Mouse (Mus musculus): ENCODE results near the gene Zfp687.

GRCm38 (mm10) chr3:95041625-95042024 is 26.4 kb upstream of the Zfp687 start:
- TF ChIP-seq CTCF (IDR thresholded peaks at IDR 0.05; ENCODE audit: borderline replicate concordance, insufficient read depth, low read length) (no peak), POLR2A (IDR thresholded peaks at IDR 0.05; ENCODE audit: low read depth, low read length) (no peak)

All from embryonic fibroblast, embryonic 13.5 days (primary cell).